Mouse (Mus musculus): ENCODE results near the gene Plekhh2. TPM values are rescaled to one million over a fixed set of nuclear protein-coding genes. Genes with fewer than 3 reads are reported as not detected.

Plekhh2 gene
- polyA plus RNA-seq, 2 experiments, result 0.22 to 0.37 TPM

DNA sequence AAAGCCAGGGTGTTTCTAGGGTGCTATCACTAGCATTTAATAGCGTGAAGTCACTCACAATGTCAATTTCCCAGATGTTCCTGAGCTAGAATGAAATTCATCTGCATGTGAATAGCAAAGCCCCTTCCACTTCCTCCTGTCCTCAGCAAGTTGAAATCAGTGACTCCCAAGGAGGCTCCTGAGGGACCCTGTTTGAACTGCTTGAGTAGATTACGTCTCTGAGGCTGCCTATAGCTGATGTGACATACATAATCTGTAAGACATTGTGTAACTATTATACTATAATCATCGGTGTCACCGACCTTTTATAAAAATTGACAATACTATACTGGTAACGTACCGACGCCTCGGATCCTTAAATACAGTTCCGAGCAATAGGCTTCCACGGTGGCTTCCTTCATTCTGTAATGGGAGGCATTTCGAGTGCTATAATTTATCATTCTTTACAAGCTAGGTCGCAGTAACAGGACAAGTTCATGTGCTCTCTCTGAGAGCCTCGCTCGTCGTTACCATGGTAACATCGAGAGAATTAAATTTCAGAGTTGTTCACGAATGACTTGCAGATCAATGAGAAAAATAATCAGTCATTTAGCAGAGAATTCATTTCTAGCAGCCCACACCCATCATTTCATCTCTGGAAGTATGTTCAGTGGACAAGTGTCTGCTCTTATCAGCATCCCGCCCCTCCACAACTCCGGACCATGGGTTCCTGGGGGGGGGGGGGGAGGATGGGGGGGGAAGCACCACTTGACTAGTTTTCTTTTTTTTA lies 145.1 kb downstream of the Plekhh2 start:
- 72% methylated on average over 19 of the region's 19 CpGs for WGBS (ENCODE audit: insufficient replicate concordance)
- no peak overlapping the region for H3K4me3 ChIP-seq (ENCODE audit: insufficient read depth in 1 of 2, low read depth in 2 of 2, low read length in 2 of 2)
- no peaks in the 10 kb centered on the region for H3K4me1 ChIP-seq (replicated peaks; ENCODE audit: control insufficient read depth in 2 of 2, insufficient read depth in 2 of 2, low read length in 1 of 2)
- no peak for TF ChIP-seq CTCF (IDR thresholded peaks at IDR 0.05; ENCODE audit: low read depth)
- no peaks in the 10 kb centered on the region for H3K36me3 ChIP-seq (replicated peaks; ENCODE audit: control insufficient read depth, insufficient read depth, low read depth)
- ATAC-seq (ENCODE audit: insufficient read depth) (no peak), DNase-seq (ENCODE audit: low read depth in 3 of 3, low spot score in 3 of 3) (no peak)
- no peak overlapping the region for H3K9ac ChIP-seq (replicated peaks)
- no peak overlapping the region for H3K27ac ChIP-seq
- no peak overlapping the region for H3K4me2 ChIP-seq (ENCODE audit: low read depth)
- no peaks in the 10 kb centered on the region for H3K27me3 ChIP-seq (ENCODE audit: control insufficient read depth, insufficient read depth, low read length)
- H3K9me3 ChIP-seq (ENCODE audit: control insufficient read depth, low read length), result no peaks in the 10 kb centered on the region

- Histone ChIP-seq H3K36me3 (replicated peaks; ENCODE audit: control insufficient read depth, insufficient read depth, low read depth) (no peaks in the 10 kb centered on the region), H3K9me3 (ENCODE audit: control insufficient read depth, low read length) (no peaks in the 10 kb centered on the region), H3K4me3 (ENCODE audit: insufficient read depth in 1 of 2, low read depth in 2 of 2, low read length in 2 of 2) (no peak overlapping the region), H3K4me2 (ENCODE audit: low read depth) (no peak overlapping the region), H3K4me1 (replicated peaks; ENCODE audit: control insufficient read depth in 2 of 2, insufficient read depth in 2 of 2, low read length in 1 of 2) (no peaks in the 10 kb centered on the region), H3K27ac (no peak overlapping the region), H3K27me3 (ENCODE audit: control insufficient read depth, insufficient read depth, low read length) (no peaks in the 10 kb centered on the region), H3K9ac (replicated peaks) (no peak overlapping the region)
- TF ChIP-seq EP300 (IDR thresholded peaks at IDR 0.05; ENCODE audit: low read depth) (no peak), CTCF (IDR thresholded peaks at IDR 0.05; ENCODE audit: low read depth) (no peak)
- WGBS (ENCODE audit: insufficient replicate concordance), result 78% methylated on average over 3 of the region's 3 CpGs
- ATAC-seq (ENCODE audit: insufficient read depth) (no peak), DNase-seq (ENCODE audit: low read depth in 3 of 3, low spot score in 3 of 3) (no peak)
Observed at GRCm38 (mm10) chr17:84657422-84657732, 145.7 kb downstream of the Plekhh2 start.

GRCm38 (mm10) chr17:84657782-84658181 lies 146.1 kb downstream of the Plekhh2 start:
- Histone ChIP-seq H3K9me3 (ENCODE audit: control insufficient read depth, low read length) (no peaks in the 10 kb centered on the region), H3K4me2 (ENCODE audit: low read depth) (no peak overlapping the region)

DNA sequence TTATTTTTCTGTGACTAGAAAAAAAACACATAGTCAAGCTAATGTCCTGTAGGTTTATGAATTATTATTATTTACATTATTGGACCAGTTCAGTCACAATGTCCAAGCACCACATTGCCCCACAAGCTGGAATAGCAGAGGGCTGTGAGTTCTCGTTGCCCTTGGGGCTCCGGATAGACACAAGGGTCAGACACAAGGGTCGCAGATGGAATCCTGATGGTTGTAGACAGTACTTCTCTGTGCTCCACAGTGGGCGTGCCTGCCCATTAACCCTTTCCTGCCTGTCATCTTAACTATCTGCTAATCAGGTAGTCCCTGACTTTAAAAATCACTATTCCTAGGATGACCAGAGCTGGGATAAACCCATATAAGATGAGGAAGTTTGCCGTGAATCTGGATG lies 146.5 kb downstream of the Plekhh2 start:
- no peak overlapping the region for H3K27ac ChIP-seq
- H3K4me3 ChIP-seq (ENCODE audit: insufficient read depth in 1 of 2, low read depth in 2 of 2, low read length in 2 of 2), result no peak overlapping the region
- no peak for DNase-seq (ENCODE audit: low read depth in 3 of 3, low spot score in 3 of 3)
- TF ChIP-seq CTCF (IDR thresholded peaks at IDR 0.05; ENCODE audit: low read depth), result no peak
- TF ChIP-seq EP300 (IDR thresholded peaks at IDR 0.05; ENCODE audit: low read depth), result no peak
- no peaks in the 10 kb centered on the region for H3K4me1 ChIP-seq (replicated peaks; ENCODE audit: control insufficient read depth in 2 of 2, insufficient read depth in 2 of 2, low read length in 1 of 2)
- no peak for ATAC-seq (ENCODE audit: insufficient read depth)
- no peaks in the 10 kb centered on the region for H3K27me3 ChIP-seq (ENCODE audit: control insufficient read depth, insufficient read depth, low read length)
- H3K9me3 ChIP-seq (ENCODE audit: control insufficient read depth, low read length), result no peaks in the 10 kb centered on the region
- H3K36me3 ChIP-seq (replicated peaks; ENCODE audit: control insufficient read depth, insufficient read depth, low read depth), result no peaks in the 10 kb centered on the region
- H3K9ac ChIP-seq (replicated peaks), result no peak overlapping the region
- no peak overlapping the region for H3K4me2 ChIP-seq (ENCODE audit: low read depth)
- 52% methylated on average over 5 of the region's 5 CpGs for WGBS (ENCODE audit: insufficient replicate concordance)

More at GRCm38 (mm10) chr17:84657782-84658181, 146.1 kb downstream of the Plekhh2 start:
- ATAC-seq (ENCODE audit: insufficient read depth) (no peak), DNase-seq (ENCODE audit: low read depth in 3 of 3, low spot score in 3 of 3) (no peak)
- Histone ChIP-seq H3K4me3 (ENCODE audit: insufficient read depth in 1 of 2, low read depth in 2 of 2, low read length in 2 of 2) (no peak overlapping the region), H3K4me1 (replicated peaks; ENCODE audit: control insufficient read depth in 2 of 2, insufficient read depth in 2 of 2, low read length in 1 of 2) (no peaks in the 10 kb centered on the region), H3K9ac (replicated peaks) (no peak overlapping the region), H3K36me3 (replicated peaks; ENCODE audit: control insufficient read depth, insufficient read depth, low read depth) (no peaks in the 10 kb centered on the region), H3K27ac (no peak overlapping the region), H3K27me3 (ENCODE audit: control insufficient read depth, insufficient read depth, low read length) (no peaks in the 10 kb centered on the region)
- TF ChIP-seq EP300 (IDR thresholded peaks at IDR 0.05; ENCODE audit: low read depth) (no peak), CTCF (IDR thresholded peaks at IDR 0.05; ENCODE audit: low read depth) (no peak)
- WGBS (ENCODE audit: insufficient replicate concordance), result 68% methylated on average over 7 of the region's 7 CpGs

- no peak for DNase-seq (ENCODE audit: low read depth in 3 of 3, low spot score in 3 of 3)
- H3K4me3 ChIP-seq (ENCODE audit: insufficient read depth in 1 of 2, low read depth in 2 of 2, low read length in 2 of 2), result no peak overlapping the region
- no peak overlapping the region for H3K27ac ChIP-seq
- no peaks in the 10 kb centered on the region for H3K4me1 ChIP-seq (replicated peaks; ENCODE audit: control insufficient read depth in 2 of 2, insufficient read depth in 2 of 2, low read length in 1 of 2)
- no peak for TF ChIP-seq EP300 (IDR thresholded peaks at IDR 0.05; ENCODE audit: low read depth)
- no peak for TF ChIP-seq CTCF (IDR thresholded peaks at IDR 0.05; ENCODE audit: low read depth)
- no peaks in the 10 kb centered on the region for H3K9me3 ChIP-seq (ENCODE audit: control insufficient read depth, low read length)
- H3K4me2 ChIP-seq (ENCODE audit: low read depth), result no peak overlapping the region
- H3K36me3 ChIP-seq (replicated peaks; ENCODE audit: control insufficient read depth, insufficient read depth, low read depth), result no peaks in the 10 kb centered on the region
- no peaks in the 10 kb centered on the region for H3K27me3 ChIP-seq (ENCODE audit: control insufficient read depth, insufficient read depth, low read length)
- no peak overlapping the region for H3K9ac ChIP-seq (replicated peaks)
- 63% methylated on average over 8 of the region's 8 CpGs for WGBS (ENCODE audit: insufficient replicate concordance)
- ATAC-seq (ENCODE audit: insufficient read depth), result no peak
Observed at GRCm38 (mm10) chr17:84658951-84659350, 147.3 kb downstream of the Plekhh2 start.

Data from liver, embryonic 14.5 days (tissue).